Mouse (Mus musculus) lung, embryonic 16.5 days (tissue): ENCODE data around the gene Cul4a. TPM values are rescaled to one million over a fixed set of nuclear protein-coding genes. Genes with fewer than 3 reads are reported as not detected.

Experiments
- microRNA counts: library from miRNA; unstranded; fragments of <30 nt; microRNA quantifications from one replicate; lab custom pipeline; 2016
- microRNA-seq: library from miRNA; unstranded; fragments of <30 nt; microRNA quantifications from one replicate; pipeline ENCODE4, GENCODE M21; 2016
- polyA plus RNA-seq: library from polyadenylated mRNA; unstranded; fragments of >200 nt; fragmentation: Nextera tagmentation; extraction: Ambion mirVana; gene quantifications from 2 replicates; pipeline ENCODE4 v1.2.1, GENCODE M21; 2015

The Cul4a gene
- polyA plus RNA-seq, 1 experiment from 2014 or later = 101 TPM

MicroRNAs within 50 kb of the gene (microRNA counts, 519-probe panel; counts per million panel counts)
- 1,871 counts per million, percentile 30 among the panel's probes with 10 or more counts for microRNA mmu-miR-1968 (lab: Ali Mortazavi, UCI)

Small RNA genes lying within 50 kb of the gene (microRNA-seq; reads per million reads assigned to microRNA genes)
- gene Mir1968 = 4.3 reads per million, percentile 17 among the genes with 10 or more reads in this experiment
- not detected for gene Mir7065

Other genes starting within 250 kb of the Cul4a start
- gene Mcf2l, start 231.8 kb upstream of the Cul4a start, polyA plus RNA-seq = 16.0 and 16.1 TPM in 2 replicates
- 0.75 and 1.1 TPM in 2 replicates for gene F7, start 79.6 kb upstream of the Cul4a start, polyA plus RNA-seq
- gene F10, start 68.3 kb upstream of the Cul4a start, polyA plus RNA-seq = 1.6 and 4.6 TPM in 2 replicates
- 0.33 and 1.2 TPM in 2 replicates for gene Proz, start 44.7 kb upstream of the Cul4a start, polyA plus RNA-seq
- gene Pcid2, start 162 bp upstream of the Cul4a start, polyA plus RNA-seq = 36.4 and 38.4 TPM in 2 replicates
- gene Lamp1, start 53.5 kb downstream of the Cul4a start, polyA plus RNA-seq = 303 and 324 TPM in 2 replicates
- gene Grtp1, start 95.0 kb downstream of the Cul4a start, polyA plus RNA-seq = 4.0 and 4.5 TPM in 2 replicates
- 5.7 and 6.3 TPM in 2 replicates for gene Adprhl1, start 148.5 kb downstream of the Cul4a start, polyA plus RNA-seq
- 24.8 and 25.0 TPM in 2 replicates for gene Dcun1d2, start 182.5 kb downstream of the Cul4a start, polyA plus RNA-seq
- 35.7 and 41.3 TPM in 2 replicates for gene Tmco3, start 182.6 kb downstream of the Cul4a start, polyA plus RNA-seq
- gene Tfdp1, start 233.1 kb downstream of the Cul4a start, polyA plus RNA-seq = 144 and 155 TPM in 2 replicates